Mouse (Mus musculus) embryonic facial prominence, embryonic 15.5 days (tissue): ENCODE measurements around the gene Cers3. TPM values are rescaled to one million over a fixed set of nuclear protein-coding genes. Genes with fewer than 3 reads are reported as not detected.

Experiments
- ATAC-seq: fragments of 200-750 bp; cut with Nextera tagmentation; 2 replicates; pipeline ENCODE4 v1.8.0; 2017; ENCODE audit warnings: low read depth, moderate TSS enrichment; ENCODE audit not compliant: insufficient number of reproducible peaks, low FRiP score, low TSS enrichment
- H3K27ac ChIP-seq: fragments of 300-500 bp; sonication (generic); replicated peaks from 2 replicates; pipeline ENCODE4 v1.5.1; 2015; ENCODE audit warnings: mild to moderate bottlenecking, inconsistent platforms
- H3K27me3 ChIP-seq: fragments of 300-500 bp; sonication (generic); 2 replicates; pipeline ENCODE4 v1.6.1; 2015; ENCODE audit warnings: inconsistent platforms
- H3K36me3 ChIP-seq: fragments of 300-500 bp; sonication (generic); 2 replicates; pipeline ENCODE4 v1.6.1; 2015; ENCODE audit warnings: mild to moderate bottlenecking, inconsistent platforms
- H3K4me1 ChIP-seq: fragments of 300-500 bp; sonication (generic); 2 replicates; pipeline ENCODE4 v1.6.1; 2015; ENCODE audit warnings: inconsistent platforms
- H3K4me2 ChIP-seq: fragments of 300-500 bp; sonication (generic); replicated peaks from 2 replicates; pipeline ENCODE4 v1.6.1; 2015; ENCODE audit warnings: mild to moderate bottlenecking, inconsistent platforms
- H3K4me3 ChIP-seq: fragments of 300-500 bp; sonication (generic); replicated peaks from 2 replicates; pipeline ENCODE4 v1.5.1; 2015; ENCODE audit warnings: mild to moderate bottlenecking, inconsistent platforms
- H3K9ac ChIP-seq: fragments of 300-500 bp; sonication (generic); 2 replicates; pipeline ENCODE4 v1.6.1; 2015; ENCODE audit warnings: inconsistent platforms
- H3K9me3 ChIP-seq: fragments of 300-500 bp; sonication (generic); replicated peaks from 2 replicates; pipeline ENCODE4 v1.6.1; 2016; ENCODE audit warnings: inconsistent platforms
- WGBS: fragments of 180-500 bp; shearing (Covaris S2); methylation state at CpG from one replicate; pipeline ENCODE4 v1.1.7; 2015; 5-methylcytosine and 5-hydroxymethylcytosine counted together
- polyA plus RNA-seq: library from polyadenylated mRNA; unstranded; fragments of >200 nt; fragmentation: Nextera tagmentation; extraction: Ambion mirVana; gene quantifications from 2 replicates; pipeline ENCODE4 v1.2.1, GENCODE M21; 2015

Cers3 gene
- polyA plus RNA-seq, result 14.8 and 15.2 TPM in 2 replicates

DNA sequence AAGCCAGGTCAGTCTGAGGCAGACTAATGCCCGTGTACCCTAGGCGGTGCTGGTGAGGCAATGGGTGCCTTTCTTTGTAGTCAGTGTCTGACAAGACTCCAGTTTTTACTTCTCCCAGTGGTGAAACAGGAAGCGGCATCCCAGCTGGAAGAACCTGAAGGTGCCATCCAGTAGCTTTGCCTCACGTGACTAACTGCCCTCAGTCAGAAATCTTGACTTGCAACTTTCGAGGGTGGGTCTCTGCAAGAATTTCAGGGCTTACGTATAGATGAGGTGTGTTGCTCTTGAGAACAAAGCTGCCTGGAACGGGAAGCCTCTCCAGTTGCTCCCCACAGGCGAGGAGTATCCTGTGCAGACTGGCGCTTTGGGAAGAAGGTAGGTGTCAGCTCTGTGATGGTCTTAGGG lies at the start of gene Cers3:
Gene Cers3, plus strand, starts transcription at position 128 of the 405 bp plus-strand sequence.
- ATAC-seq, result no peak
- Histone ChIP-seq H3K4me3 (peak within 1 kb of the TSS; percentile 24), H3K27ac (peak within 1 kb of the TSS; percentile 70), H3K36me3 (no peaks in the 10 kb centered on the region), H3K9me3 (no peaks in the 10 kb centered on the region), H3K4me2 (peak within 1 kb of the TSS; percentile 24), H3K4me1 (no peaks in the 10 kb centered on the region), H3K9ac (no peak within 1 kb of the TSS), H3K27me3 (no peaks in the 10 kb centered on the region)
- WGBS, result 55% methylated on average over 9 of the region's 9 CpGs

DNA sequence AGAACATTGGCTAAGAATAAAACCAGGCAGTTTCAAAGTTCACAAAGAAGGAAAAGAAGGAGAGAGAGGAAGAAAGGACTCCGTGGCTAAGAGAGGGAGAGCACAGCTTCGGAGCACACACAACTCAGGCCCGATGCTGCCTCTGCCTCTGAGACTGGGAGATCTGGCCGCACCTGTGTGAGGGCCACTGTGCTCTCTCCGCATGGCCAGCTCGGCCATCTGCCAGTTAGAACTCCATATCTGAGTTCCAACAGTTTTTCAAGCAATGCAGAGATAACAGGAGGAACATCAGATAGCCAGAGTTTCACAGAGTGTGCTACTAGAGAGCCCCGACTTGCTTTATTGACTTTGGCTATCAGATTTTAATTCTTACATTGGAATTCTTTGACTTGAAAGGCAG lies 48.8 kb upstream of the Cers3 start:
- Histone ChIP-seq H3K4me2 (no peak overlapping the region), H3K4me3 (no peak overlapping the region), H3K36me3 (peaks cover 12% of the 10 kb centered on the region; the same call in 1 of the 2 replicates), H3K9ac (no peak overlapping the region), H3K27me3 (no peaks in the 10 kb centered on the region), H3K9me3 (no peaks in the 10 kb centered on the region), H3K27ac (no peak overlapping the region; the same call in 1 of the 2 replicates), H3K4me1 (peaks cover 4% of the 10 kb centered on the region; the same call in 1 of the 2 replicates)
- WGBS, result 82% methylated on average over 7 of the region's 7 CpGs
- ATAC-seq, result no peak

DNA sequence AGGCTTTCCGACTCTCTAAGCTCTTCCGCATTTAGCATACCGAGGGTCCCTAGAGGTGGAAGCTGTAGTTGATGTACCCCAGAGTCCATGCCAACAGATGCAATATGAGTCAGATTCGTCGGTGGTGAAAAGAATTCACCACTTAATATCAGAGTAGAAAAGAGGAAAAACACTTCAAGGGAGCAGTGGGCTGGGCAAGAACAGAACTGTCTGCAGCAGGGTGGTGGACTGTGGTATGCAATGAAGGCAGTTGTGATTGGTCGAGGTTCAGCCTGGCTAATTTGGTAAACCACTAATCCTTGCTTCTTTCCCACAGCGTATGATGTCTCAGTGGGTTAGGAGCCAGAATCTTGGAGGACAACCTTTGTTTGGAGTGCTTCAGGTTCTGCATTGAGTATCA lies 40.6 kb upstream of the Cers3 start:
- peaks cover 44% of the 10 kb centered on the region for H3K36me3 ChIP-seq

DNA sequence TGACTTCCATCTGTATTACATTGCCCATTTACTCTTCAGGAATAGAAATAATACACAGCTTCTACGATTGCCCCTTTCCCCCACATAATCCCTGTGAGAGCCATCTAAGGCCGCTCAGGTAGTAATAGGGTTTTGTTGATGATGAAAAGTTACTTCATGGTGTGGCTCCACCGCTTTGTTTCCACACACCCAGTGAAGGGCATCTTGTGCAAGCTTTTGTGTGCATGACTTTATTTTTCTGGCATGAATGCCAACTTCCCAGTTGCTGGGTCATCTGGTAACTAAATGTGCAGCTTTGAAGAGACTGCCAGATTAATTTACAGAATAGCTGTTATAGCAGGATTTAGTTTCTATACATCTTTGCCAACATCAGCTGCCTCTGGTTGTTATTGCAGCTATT lies 38.7 kb upstream of the Cers3 start:
- Histone ChIP-seq H3K4me1 (no peaks in the 10 kb centered on the region), H3K36me3 (peaks cover 42% of the 10 kb centered on the region), H3K4me3 (no peak overlapping the region), H3K27me3 (no peaks in the 10 kb centered on the region), H3K4me2 (no peak overlapping the region), H3K9ac (no peak overlapping the region), H3K9me3 (no peaks in the 10 kb centered on the region), H3K27ac (no peak overlapping the region)
- ATAC-seq, result no peak
- 91% methylated on average over 3 of the region's 3 CpGs for WGBS

More for the DNA sequence above, 40.6 kb upstream of the Cers3 start:
- Histone ChIP-seq H3K4me1 (no peaks in the 10 kb centered on the region), H3K27me3 (no peaks in the 10 kb centered on the region), H3K9me3 (no peaks in the 10 kb centered on the region), H3K9ac (no peak overlapping the region), H3K4me3 (no peak overlapping the region), H3K27ac (no peak overlapping the region), H3K4me2 (no peak overlapping the region)
- peak; percentile 56 for ATAC-seq
- 68% methylated on average over 7 of the region's 7 CpGs for WGBS

DNA sequence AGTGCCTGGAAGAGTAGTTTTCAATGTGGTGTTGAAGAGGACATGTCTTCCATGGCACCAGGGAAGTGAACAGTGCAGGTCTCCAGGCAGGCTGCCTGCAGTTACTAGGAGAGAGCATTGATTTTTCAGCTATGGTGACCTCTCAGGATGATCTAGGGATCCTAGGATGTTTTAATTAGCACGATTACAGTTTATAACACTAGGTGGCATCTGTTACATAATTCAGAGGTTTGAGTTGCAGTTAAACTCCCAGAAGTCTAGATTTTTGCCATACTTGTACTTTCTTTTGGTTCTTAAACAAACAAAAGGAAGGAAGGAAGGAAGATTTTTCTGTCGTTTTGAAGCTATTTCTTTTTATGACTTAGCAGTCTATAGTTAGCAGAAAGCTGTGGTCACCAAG lies 32.1 kb upstream of the Cers3 start:
- WGBS, result 47% methylated on average over 2 of the region's 2 CpGs
- H3K4me1 ChIP-seq, result no peaks in the 10 kb centered on the region
- H3K9ac ChIP-seq, result no peak overlapping the region
- peaks cover 55% of the 10 kb centered on the region for H3K36me3 ChIP-seq
- no peak for ATAC-seq
- no peaks in the 10 kb centered on the region for H3K9me3 ChIP-seq
- H3K4me3 ChIP-seq, result no peak overlapping the region
- H3K27ac ChIP-seq, result no peak overlapping the region
- H3K27me3 ChIP-seq, result no peaks in the 10 kb centered on the region
- H3K4me2 ChIP-seq, result no peak overlapping the region

DNA sequence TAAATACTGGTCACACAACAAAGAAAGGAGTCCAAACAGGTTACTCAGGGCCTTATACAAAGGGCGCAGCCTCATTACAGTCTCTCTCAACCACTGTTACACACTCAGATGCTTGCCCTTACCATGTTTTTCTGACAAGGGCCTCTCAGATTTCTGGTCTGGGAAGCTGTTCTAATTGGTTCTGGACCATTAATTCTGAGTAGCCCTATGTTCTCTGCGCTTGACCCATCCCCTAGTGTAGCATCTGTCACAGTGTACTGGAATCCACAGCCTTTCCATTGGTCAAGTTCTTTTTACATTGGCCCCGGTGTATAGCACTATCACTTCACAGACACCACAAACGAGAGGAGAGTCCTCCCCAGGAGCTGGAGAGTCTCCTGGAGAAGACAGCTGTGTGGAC lies 18.8 kb upstream of the Cers3 start:
- H3K27me3 ChIP-seq, result no peaks in the 10 kb centered on the region
- no peak overlapping the region for H3K4me2 ChIP-seq
- H3K27ac ChIP-seq, result no peak overlapping the region
- no peak overlapping the region for H3K9ac ChIP-seq
- H3K4me1 ChIP-seq, result peaks cover 11% of the 10 kb centered on the region
- ATAC-seq, result no peak
- no peak overlapping the region for H3K4me3 ChIP-seq
- WGBS, result 76% methylated on average over 4 of the region's 4 CpGs
- H3K36me3 ChIP-seq, result peaks cover 9% of the 10 kb centered on the region; the same call in 1 of the 2 replicates
- no peaks in the 10 kb centered on the region for H3K9me3 ChIP-seq

DNA sequence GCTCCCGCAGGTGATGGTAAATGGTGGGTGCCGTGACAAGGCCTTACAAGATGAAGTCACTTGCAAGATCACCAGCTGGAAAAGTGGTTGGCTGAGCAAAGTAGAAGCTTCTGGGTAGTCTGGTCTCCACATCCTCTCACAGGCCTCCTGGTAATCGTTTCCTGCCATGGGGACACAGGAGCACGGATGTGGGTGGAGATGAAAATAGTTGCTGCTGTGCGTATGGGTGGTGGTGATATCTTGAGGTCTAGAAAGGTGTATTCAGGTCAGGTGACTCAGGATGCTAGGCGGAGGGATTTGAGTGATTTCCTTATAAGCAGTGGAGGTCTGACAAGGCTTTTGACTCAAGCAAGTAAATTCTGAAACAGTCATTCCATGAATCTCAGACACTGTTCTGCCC lies 18.4 kb upstream of the Cers3 start:
- Histone ChIP-seq H3K36me3 (peaks cover 9% of the 10 kb centered on the region; the same call in 1 of the 2 replicates), H3K27me3 (no peaks in the 10 kb centered on the region), H3K4me1 (peaks cover 11% of the 10 kb centered on the region), H3K9me3 (no peaks in the 10 kb centered on the region), H3K4me2 (no peak overlapping the region), H3K27ac (no peak overlapping the region), H3K9ac (no peak overlapping the region), H3K4me3 (no peak overlapping the region)
- ATAC-seq, result no peak
- 81% methylated on average over 6 of the region's 6 CpGs for WGBS

DNA sequence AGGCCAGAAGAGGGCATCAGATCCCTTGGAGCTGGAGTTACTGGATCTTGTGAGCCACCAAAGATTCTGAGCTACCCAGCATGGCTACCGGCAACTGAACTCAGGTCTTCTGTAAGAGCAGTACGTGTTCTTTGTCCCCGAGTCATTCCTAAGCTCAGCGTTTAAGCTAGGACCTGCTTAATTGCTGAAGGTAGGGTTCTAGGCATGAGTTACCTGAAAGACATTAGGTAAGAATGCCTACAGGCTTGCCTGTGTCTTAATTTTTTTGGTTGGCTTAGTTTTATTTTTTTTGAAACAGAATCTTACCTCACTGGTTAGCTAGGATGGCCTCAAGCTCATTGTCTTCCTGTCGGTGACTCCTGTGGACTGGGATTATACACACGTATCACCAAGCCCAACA lies 15.2 kb upstream of the Cers3 start:
- no peaks in the 10 kb centered on the region for H3K9me3 ChIP-seq
- ATAC-seq, result no peak
- 88% methylated on average over 6 of the region's 6 CpGs for WGBS

DNA sequence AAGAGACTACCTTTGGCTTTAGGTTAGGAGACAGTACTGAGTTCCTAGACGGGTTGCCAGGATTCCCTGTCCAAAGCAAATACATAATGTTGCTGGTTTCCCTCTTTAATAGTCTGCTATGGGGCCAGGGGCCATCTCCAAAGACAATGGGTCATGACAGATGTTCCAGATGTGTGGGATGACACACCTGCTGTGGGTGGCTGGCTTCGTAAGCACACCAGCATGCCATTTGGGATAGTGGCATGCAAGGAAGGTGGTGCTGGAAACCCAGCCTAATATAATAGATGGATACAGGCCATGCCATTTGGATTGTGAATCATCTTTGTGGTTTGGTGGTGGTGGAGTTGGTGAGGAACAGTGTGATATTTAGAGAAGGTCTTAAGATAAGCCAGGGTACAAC lies 14.1 kb upstream of the Cers3 start:
- H3K4me1 ChIP-seq, result peaks cover 6% of the 10 kb centered on the region
- H3K4me2 ChIP-seq, result no peak overlapping the region
- WGBS, result 73% methylated on average over 2 of the region's 2 CpGs
- H3K36me3 ChIP-seq, result no peaks in the 10 kb centered on the region
- no peak overlapping the region for H3K9ac ChIP-seq
- no peaks in the 10 kb centered on the region for H3K9me3 ChIP-seq
- no peak overlapping the region for H3K4me3 ChIP-seq
- no peak for ATAC-seq
- H3K27me3 ChIP-seq, result no peaks in the 10 kb centered on the region
- no peak overlapping the region for H3K27ac ChIP-seq

More for the DNA sequence above, 15.2 kb upstream of the Cers3 start:
- H3K27me3 ChIP-seq, result no peaks in the 10 kb centered on the region
- no peak overlapping the region for H3K27ac ChIP-seq
- no peak overlapping the region for H3K4me3 ChIP-seq
- peaks cover 11% of the 10 kb centered on the region for H3K4me1 ChIP-seq
- no peaks in the 10 kb centered on the region for H3K36me3 ChIP-seq
- no peak overlapping the region for H3K4me2 ChIP-seq
- H3K9ac ChIP-seq, result no peak overlapping the region

DNA sequence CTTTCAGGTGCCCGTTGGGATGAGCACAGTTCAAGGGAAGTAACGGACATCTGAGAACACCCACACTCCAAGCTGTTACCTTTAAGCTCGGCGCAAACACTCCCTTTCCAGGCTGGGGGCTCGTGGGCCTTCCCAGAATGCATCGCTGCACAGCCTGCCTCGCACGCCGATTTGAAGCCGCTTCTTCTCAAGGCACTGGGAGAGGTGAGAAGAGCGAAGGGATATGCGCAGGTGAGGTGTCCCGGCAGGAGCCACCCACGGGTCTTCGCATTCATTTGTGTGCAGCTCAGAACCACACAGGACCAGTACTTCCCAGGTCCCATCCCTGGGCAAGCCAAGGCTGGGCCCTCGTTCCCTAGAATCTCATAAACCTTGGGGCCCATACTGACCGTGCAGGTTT lies 9.9 kb upstream of the Cers3 start:
- Histone ChIP-seq H3K9ac (no peak overlapping the region), H3K4me2 (no peak overlapping the region), H3K4me1 (no peaks in the 10 kb centered on the region), H3K4me3 (no peak overlapping the region), H3K9me3 (no peaks in the 10 kb centered on the region), H3K36me3 (no peaks in the 10 kb centered on the region), H3K27me3 (no peaks in the 10 kb centered on the region), H3K27ac (no peak overlapping the region)
- no peak for ATAC-seq
- 91% methylated on average over 17 of the region's 17 CpGs for WGBS

DNA sequence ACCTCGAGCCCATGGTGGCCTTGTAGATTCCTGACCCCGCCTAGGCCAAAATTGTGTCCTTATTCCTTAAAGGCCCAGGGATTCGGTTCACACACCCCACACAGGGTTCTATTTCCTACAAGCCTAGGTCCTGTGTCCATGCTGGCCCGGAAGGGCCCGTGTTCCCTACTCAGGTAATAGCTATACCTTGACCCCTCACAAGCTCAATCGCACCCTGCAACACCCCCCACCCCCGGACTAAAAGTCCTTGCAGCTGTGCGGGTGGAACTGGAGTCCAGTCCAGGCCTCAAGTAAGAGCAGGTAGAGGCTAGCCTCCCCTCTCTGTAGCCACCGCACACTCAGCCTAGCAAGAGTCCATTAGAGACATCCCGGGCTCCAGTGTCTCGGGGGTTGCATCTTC lies 9.4 kb upstream of the Cers3 start:
- Histone ChIP-seq H3K36me3 (no peaks in the 10 kb centered on the region), H3K4me3 (no peak overlapping the region), H3K4me1 (no peaks in the 10 kb centered on the region), H3K9me3 (no peaks in the 10 kb centered on the region), H3K27ac (no peak overlapping the region), H3K4me2 (no peak overlapping the region), H3K27me3 (no peaks in the 10 kb centered on the region), H3K9ac (no peak overlapping the region)
- ATAC-seq, result no peak
- 94% methylated on average over 11 of the region's 11 CpGs for WGBS

DNA sequence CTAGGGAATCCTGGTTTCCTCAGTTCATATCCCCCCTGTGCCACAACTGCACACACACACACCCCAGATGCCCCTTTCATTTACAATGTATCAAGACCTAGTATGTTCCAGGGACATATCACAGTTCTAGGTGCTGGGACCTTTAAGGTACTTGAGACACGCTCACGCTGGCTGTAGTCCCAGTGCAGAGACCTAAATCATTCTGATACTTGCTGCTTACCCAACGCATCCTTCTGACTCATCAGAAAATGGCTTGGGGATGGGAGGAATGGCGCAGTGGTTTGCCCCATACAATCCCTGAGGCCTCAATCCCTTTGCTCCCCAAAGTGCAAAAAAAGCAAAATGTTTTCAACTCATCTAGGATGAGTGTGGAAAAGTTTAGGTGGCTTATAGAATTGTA lies 8.8 kb upstream of the Cers3 start:
- no peak for ATAC-seq
- Histone ChIP-seq H3K27me3 (no peaks in the 10 kb centered on the region), H3K4me2 (no peak overlapping the region), H3K4me1 (no peaks in the 10 kb centered on the region), H3K9ac (no peak overlapping the region), H3K36me3 (no peaks in the 10 kb centered on the region), H3K4me3 (no peak overlapping the region), H3K27ac (no peak overlapping the region), H3K9me3 (no peaks in the 10 kb centered on the region)
- 89% methylated on average over 4 of the region's 4 CpGs for WGBS
